Mouse (Mus musculus): ENCODE data around the gene Pkd1l1. TPM values are rescaled to one million over a fixed set of nuclear protein-coding genes. Genes with fewer than 3 reads are reported as not detected.

The Pkd1l1 gene
- total and polyA plus RNA-seq, 2 experiments, result 0.04 TPM; not detected in 1

DNA sequence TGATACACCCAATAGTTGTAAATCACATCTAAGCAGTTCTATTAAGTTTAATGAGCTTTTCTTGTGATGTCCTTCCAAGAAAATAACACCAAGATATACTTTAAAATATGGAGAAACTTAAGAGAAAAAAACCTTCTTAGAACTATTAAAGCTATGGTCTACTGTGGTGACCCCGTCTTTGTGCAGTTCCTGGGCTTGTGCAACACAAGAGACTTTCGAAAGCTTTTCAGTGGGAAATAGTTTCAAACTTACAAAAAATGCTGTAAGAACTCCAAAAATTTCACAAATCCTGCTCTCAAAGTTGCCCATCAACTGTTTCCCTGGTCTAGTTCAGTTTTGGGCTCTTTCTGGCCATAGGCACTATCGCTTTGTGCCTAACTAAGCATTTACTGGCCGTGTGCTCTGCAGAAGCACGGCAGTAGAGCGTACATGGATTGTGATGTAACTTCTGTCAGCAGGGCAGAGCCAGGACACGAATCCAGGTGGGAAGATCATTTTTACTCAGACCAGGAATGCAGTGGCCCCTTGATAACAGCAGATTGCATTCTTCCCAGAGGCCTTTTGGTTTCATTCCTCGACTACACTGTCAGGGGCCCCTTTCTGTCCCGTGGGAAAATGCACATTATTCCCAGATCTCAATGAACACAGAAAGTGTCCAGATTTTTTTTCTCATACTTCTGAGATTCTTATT lies 144.1 kb downstream of the Pkd1l1 start:
- no peaks in the 10 kb centered on the region for H3K4me1 ChIP-seq (ENCODE audit: control insufficient read depth, insufficient read depth, low read length)
- no peak overlapping the region for H3K27ac ChIP-seq (replicated peaks; ENCODE audit: insufficient read depth, low read depth, low read length)
- no peaks in the 10 kb centered on the region for H3K36me3 ChIP-seq (ENCODE audit: control insufficient read depth, insufficient read depth, low read length)
- WGBS, result 76% methylated on average over 9 of the region's 9 CpGs
- no peak for DNase-seq (ENCODE audit: extremely low read depth, low read depth, low spot score)
- H3K9ac ChIP-seq (ENCODE audit: low read depth, low read length), result no peak overlapping the region
- no peak overlapping the region for H3K4me3 ChIP-seq (ENCODE audit: insufficient read depth, low read depth, low read length)
- no peaks in the 10 kb centered on the region for H3K27me3 ChIP-seq (ENCODE audit: control insufficient read depth, insufficient read depth, low read length)
- no peaks in the 10 kb centered on the region for H3K79me2 ChIP-seq (ENCODE audit: control insufficient read depth, insufficient read depth, low read length)
- TF ChIP-seq POLR2A (IDR thresholded peaks at IDR 0.05; ENCODE audit: extremely low read depth, insufficient read depth, low read length) (no peak), CTCF (IDR thresholded peaks at IDR 0.05; ENCODE audit: low read depth, low read length) (no peak)

GRCm38 (mm10) chr11:8826609-8827008 lies 146.5 kb downstream of the Pkd1l1 start:
- no peaks in the 10 kb centered on the region for H3K4me1 ChIP-seq (ENCODE audit: control insufficient read depth, insufficient read depth, low read length)
- WGBS, result 63% methylated on average over 5 of the region's 5 CpGs
- no peak overlapping the region for H3K9ac ChIP-seq (ENCODE audit: low read depth, low read length)
- peak; percentile 33 for DNase-seq (ENCODE audit: extremely low read depth, low read depth, low spot score)
- no peaks in the 10 kb centered on the region for H3K36me3 ChIP-seq (ENCODE audit: control insufficient read depth, insufficient read depth, low read length)
- no peaks in the 10 kb centered on the region for H3K79me2 ChIP-seq (ENCODE audit: control insufficient read depth, insufficient read depth, low read length)
- H3K27ac ChIP-seq (replicated peaks; ENCODE audit: insufficient read depth, low read depth, low read length), result no peak overlapping the region
- no peaks in the 10 kb centered on the region for H3K27me3 ChIP-seq (ENCODE audit: control insufficient read depth, insufficient read depth, low read length)
- H3K4me3 ChIP-seq (ENCODE audit: insufficient read depth, low read depth, low read length), result no peak overlapping the region
- no peak for TF ChIP-seq POLR2A (IDR thresholded peaks at IDR 0.05; ENCODE audit: extremely low read depth, insufficient read depth, low read length)
- no peak for TF ChIP-seq CTCF (IDR thresholded peaks at IDR 0.05; ENCODE audit: low read depth, low read length)

- no peak overlapping the region for H3K4me3 ChIP-seq (ENCODE audit: insufficient read depth, low read depth, low read length)
- TF ChIP-seq POLR2A (IDR thresholded peaks at IDR 0.05; ENCODE audit: extremely low read depth, insufficient read depth, low read length), result no peak
- TF ChIP-seq CTCF (IDR thresholded peaks at IDR 0.05; ENCODE audit: low read depth, low read length), result no peak
- H3K27ac ChIP-seq (replicated peaks; ENCODE audit: insufficient read depth, low read depth, low read length), result no peak overlapping the region
- H3K9ac ChIP-seq (ENCODE audit: low read depth, low read length), result no peak overlapping the region
- H3K4me1 ChIP-seq (ENCODE audit: control insufficient read depth, insufficient read depth, low read length), result no peaks in the 10 kb centered on the region
- 76% methylated on average over 3 of the region's 3 CpGs for WGBS
- no peaks in the 10 kb centered on the region for H3K36me3 ChIP-seq (ENCODE audit: control insufficient read depth, insufficient read depth, low read length)
- DNase-seq (ENCODE audit: extremely low read depth, low read depth, low spot score), result no peak
- H3K79me2 ChIP-seq (ENCODE audit: control insufficient read depth, insufficient read depth, low read length), result no peaks in the 10 kb centered on the region
- H3K27me3 ChIP-seq (ENCODE audit: control insufficient read depth, insufficient read depth, low read length), result no peaks in the 10 kb centered on the region
Observed at GRCm38 (mm10) chr11:8826046-8826445, 147.0 kb downstream of the Pkd1l1 start.

DNA sequence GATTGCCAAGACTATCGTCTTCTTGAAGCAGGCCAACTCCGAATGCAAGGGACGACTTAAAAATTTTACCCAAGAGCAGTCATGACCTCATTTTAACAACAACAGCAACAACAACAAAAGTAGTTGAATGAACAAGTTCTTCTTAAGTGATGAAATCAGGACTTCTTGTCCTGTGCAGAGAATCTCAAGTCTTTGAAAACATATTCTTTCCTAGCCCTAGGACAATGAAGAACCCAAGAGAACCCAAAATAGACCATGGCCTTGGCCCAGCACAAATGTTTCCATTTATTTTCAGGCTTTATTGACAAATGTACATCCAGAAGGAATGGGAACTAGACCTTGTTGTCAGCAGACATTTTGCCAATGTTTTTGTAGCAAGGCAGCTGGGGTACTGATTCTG lies 147.7 kb downstream of the Pkd1l1 start:
- no peaks in the 10 kb centered on the region for H3K4me1 ChIP-seq (ENCODE audit: control insufficient read depth, insufficient read depth, low read length)
- no peaks in the 10 kb centered on the region for H3K27me3 ChIP-seq (ENCODE audit: control insufficient read depth, insufficient read depth, low read length)
- H3K4me3 ChIP-seq (ENCODE audit: insufficient read depth, low read depth, low read length), result no peak overlapping the region
- no peak for TF ChIP-seq POLR2A (IDR thresholded peaks at IDR 0.05; ENCODE audit: extremely low read depth, insufficient read depth, low read length)
- TF ChIP-seq CTCF (IDR thresholded peaks at IDR 0.05; ENCODE audit: low read depth, low read length), result no peak
- DNase-seq (ENCODE audit: extremely low read depth, low read depth, low spot score), result no peak
- no peaks in the 10 kb centered on the region for H3K36me3 ChIP-seq (ENCODE audit: control insufficient read depth, insufficient read depth, low read length)
- 93% methylated on average over 3 of the region's 3 CpGs for WGBS
- no peak overlapping the region for H3K9ac ChIP-seq (ENCODE audit: low read depth, low read length)
- no peaks in the 10 kb centered on the region for H3K79me2 ChIP-seq (ENCODE audit: control insufficient read depth, insufficient read depth, low read length)
- no peak overlapping the region for H3K27ac ChIP-seq (replicated peaks; ENCODE audit: insufficient read depth, low read depth, low read length)

DNA sequence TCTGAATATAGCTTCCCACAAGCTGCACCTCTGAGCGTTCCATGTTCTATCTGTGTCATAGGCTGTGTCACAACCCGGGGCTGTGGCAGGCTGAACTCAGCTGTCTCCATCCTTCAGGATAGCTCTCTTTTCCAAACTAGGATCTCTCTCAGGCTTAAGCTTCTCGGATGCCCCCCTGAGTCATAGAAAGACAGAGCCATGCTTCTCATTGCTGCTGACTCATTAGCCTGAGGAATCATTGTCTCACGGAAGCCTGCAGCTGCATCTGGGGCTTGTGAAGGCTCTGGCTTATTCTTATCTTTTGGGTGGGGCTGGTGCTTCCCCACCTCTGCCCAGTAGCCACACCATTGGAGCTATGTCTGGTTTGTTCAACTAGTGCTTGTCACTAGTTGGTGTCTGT lies 151.7 kb downstream of the Pkd1l1 start:
- no peaks in the 10 kb centered on the region for H3K4me1 ChIP-seq (ENCODE audit: control insufficient read depth, insufficient read depth, low read length)
- no peak overlapping the region for H3K9ac ChIP-seq (ENCODE audit: low read depth, low read length)
- no peak overlapping the region for H3K27ac ChIP-seq (replicated peaks; ENCODE audit: insufficient read depth, low read depth, low read length)
- H3K79me2 ChIP-seq (ENCODE audit: control insufficient read depth, insufficient read depth, low read length), result no peaks in the 10 kb centered on the region
- no peaks in the 10 kb centered on the region for H3K36me3 ChIP-seq (ENCODE audit: control insufficient read depth, insufficient read depth, low read length)
- DNase-seq (ENCODE audit: extremely low read depth, low read depth, low spot score), result no peak
- TF ChIP-seq POLR2A (IDR thresholded peaks at IDR 0.05; ENCODE audit: extremely low read depth, insufficient read depth, low read length), result no peak
- TF ChIP-seq CTCF (IDR thresholded peaks at IDR 0.05; ENCODE audit: low read depth, low read length), result no peak
- WGBS, result 80% methylated on average over 4 of the region's 4 CpGs
- no peaks in the 10 kb centered on the region for H3K27me3 ChIP-seq (ENCODE audit: control insufficient read depth, insufficient read depth, low read length)
- no peak overlapping the region for H3K4me3 ChIP-seq (ENCODE audit: insufficient read depth, low read depth, low read length)

- H3K27me3 ChIP-seq (ENCODE audit: control insufficient read depth, insufficient read depth, low read length), result no peaks in the 10 kb centered on the region
- H3K79me2 ChIP-seq (ENCODE audit: control insufficient read depth, insufficient read depth, low read length), result no peaks in the 10 kb centered on the region
- whole genome bisulfite sequencing, result 53% methylated on average over 3 of the region's 3 CpGs
- no peak overlapping the region for H3K9ac ChIP-seq (ENCODE audit: low read depth, low read length)
- H3K4me3 ChIP-seq (ENCODE audit: insufficient read depth, low read depth, low read length), result no peak overlapping the region
- peak; percentile 9 for DNase-seq (ENCODE audit: extremely low read depth, low read depth, low spot score)
- H3K4me1 ChIP-seq (ENCODE audit: control insufficient read depth, insufficient read depth, low read length), result no peaks in the 10 kb centered on the region
- TF ChIP-seq CTCF (IDR thresholded peaks at IDR 0.05; ENCODE audit: low read depth, low read length) (no peak), POLR2A (IDR thresholded peaks at IDR 0.05; ENCODE audit: extremely low read depth, insufficient read depth, low read length) (no peak)
- H3K27ac ChIP-seq (replicated peaks; ENCODE audit: insufficient read depth, low read depth, low read length), result no peak overlapping the region
- H3K36me3 ChIP-seq (ENCODE audit: control insufficient read depth, insufficient read depth, low read length), result no peaks in the 10 kb centered on the region
Observed at GRCm38 (mm10) chr11:8817376-8817775, 155.7 kb downstream of the Pkd1l1 start.
